Mouse (Mus musculus): ENCODE data around the gene Pxdc1.

DNA sequence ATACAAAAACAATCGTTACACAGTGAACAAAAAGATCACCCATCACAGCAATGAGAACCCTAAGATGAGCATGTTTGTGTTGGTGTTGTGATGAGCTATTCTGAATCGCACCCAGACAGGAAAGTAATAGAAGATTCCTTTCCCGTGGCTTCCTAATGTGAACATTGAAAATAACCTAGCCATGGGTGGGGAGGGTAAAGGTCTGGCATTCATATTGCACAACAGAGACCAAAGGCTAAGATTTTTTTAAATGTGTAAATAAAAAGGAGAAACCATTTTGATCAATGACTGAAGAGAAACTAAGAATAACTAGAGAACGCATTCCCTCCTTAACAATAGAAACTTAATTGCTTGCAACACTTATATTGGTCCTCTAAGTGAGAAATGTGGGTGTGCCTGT is 11.8 kb upstream of the Pxdc1 start:
- TF ChIP-seq POLR2A (IDR thresholded peaks at IDR 0.05; ENCODE audit: low read depth, low read length) = no peak
- TF ChIP-seq CTCF (conservative IDR thresholded peaks at IDR 0.05; ENCODE audit: insufficient read depth, insufficient read length, low read depth, low read length) = no peak
